In genomic region chr9:42474244-42474643, GRCm38 (mm10) we compare ENCODE assay signal across 28 mouse cellular contexts. TPM values are rescaled to one million over a fixed set of nuclear protein-coding genes. Genes with fewer than 3 reads are reported as not detected.
A peak's percentile ranks its signal among the peaks of the same experiment; 100 is the strongest.
DNase-seq lines count a peak whose midpoint lies in the region; ATAC-seq and TF ChIP-seq lines count a peak whose summit lies in the region.
"Had no signal": no experiment of that assay in that cellular context is flagged by ENCODE, and none has a peak within 500 bp of the region (broad histone marks: within the 10 kb centered on the region; RNA-seq: fewer than 3 reads in every experiment).

No protein-coding gene starts in this region.

- no peak; the same call in 1 of the 2 replicates for ATAC-seq in liver, embryonic 11.5 days (replicated peaks; ENCODE audit: low FRiP score)
- peak; percentile 12; the same call in 1 of the 2 replicates for ATAC-seq in liver, embryonic 14.5 days (ENCODE audit: insufficient read depth)
- ATAC-seq in liver, postnatal 0 days, result no peak; the same call in 1 of the 2 replicates
- ATAC-seq: forebrain, embryonic 13.5 days; forebrain, embryonic 16.5 days; hindbrain, postnatal 0 days; Patski had no signal

- H3K27me3 ChIP-seq in liver, embryonic 11.5 days (replicated peaks; ENCODE audit: control insufficient read depth, insufficient read depth, low read length), result no peaks in the 10 kb centered on the region
- no peaks in the 10 kb centered on the region for H3K27me3 ChIP-seq in liver, embryonic 14.5 days (ENCODE audit: control insufficient read depth, insufficient read depth, low read length)
- no peaks in the 10 kb centered on the region for H3K27me3 ChIP-seq in liver, postnatal 0 days (ENCODE audit: insufficient read depth, low read length)

- H3K4me3 ChIP-seq in liver, embryonic 11.5 days (ENCODE audit: low read depth, low read length), result no peak overlapping the region
- no peak overlapping the region for H3K4me3 ChIP-seq in liver, embryonic 14.5 days (ENCODE audit: insufficient read depth in 1 of 2, low read depth in 2 of 2, low read length in 2 of 2)
- H3K4me3 ChIP-seq in liver, postnatal 0 days (ENCODE audit: low read depth, low read length), result no peak overlapping the region
- H3K4me3 ChIP-seq: forebrain, embryonic 10.5 days; forebrain, embryonic 13.5 days; heart, embryonic 10.5 days; heart, embryonic 13.5 days had no signal

- no peak overlapping the region; the same call in 1 of the 2 replicates for H3K4me2 ChIP-seq in liver, embryonic 11.5 days
- H3K4me2 ChIP-seq in liver, embryonic 14.5 days (ENCODE audit: low read depth), result no peak overlapping the region
- no peak overlapping the region for H3K4me2 ChIP-seq in liver, postnatal 0 days (ENCODE audit: low read depth, low read length)
- H3K4me2 ChIP-seq: forebrain, embryonic 13.5 days; heart, embryonic 13.5 days; hindbrain, embryonic 14.5 days had no signal

- peaks cover 10% of the 10 kb centered on the region for H3K4me1 ChIP-seq in liver, embryonic 11.5 days (replicated peaks; ENCODE audit: control insufficient read depth, insufficient read depth, low read length)
- H3K4me1 ChIP-seq in liver, embryonic 14.5 days (replicated peaks; ENCODE audit: control insufficient read depth in 2 of 2, insufficient read depth in 2 of 2, low read length in 1 of 2), result peaks cover 21 to 26% of the 10 kb centered on the region in 2 experiments
- peaks cover 20% of the 10 kb centered on the region for H3K4me1 ChIP-seq in liver, postnatal 0 days (ENCODE audit: insufficient read depth)

- H3K9me3 ChIP-seq in liver, embryonic 11.5 days (ENCODE audit: control insufficient read depth, low read length), result no peaks in the 10 kb centered on the region
- no peaks in the 10 kb centered on the region for H3K9me3 ChIP-seq in liver, embryonic 14.5 days (ENCODE audit: control insufficient read depth, low read length)
- H3K9me3 ChIP-seq in liver, postnatal 0 days (ENCODE audit: low read length), result no peaks in the 10 kb centered on the region
- H3K9me3 ChIP-seq: forebrain, embryonic 10.5 days; forebrain, embryonic 13.5 days; heart, embryonic 10.5 days; heart, embryonic 13.5 days had no signal

- no peak for TF ChIP-seq CTCF in liver, embryonic 14.5 days (IDR thresholded peaks at IDR 0.05; ENCODE audit: low read depth)
- no peak for TF ChIP-seq CTCF in liver, postnatal 0 days (IDR thresholded peaks at IDR 0.05; ENCODE audit: low read depth)

- WGBS in liver, embryonic 11.5 days, result 37% methylated on average over 8 of the region's 8 CpGs
- WGBS in liver, embryonic 14.5 days (ENCODE audit: insufficient replicate concordance), result 11% methylated on average over 8 of the region's 8 CpGs
- 47% methylated on average over 8 of the region's 8 CpGs for WGBS in liver, postnatal 0 days (ENCODE audit: insufficient replicate concordance)

- no peaks in the 10 kb centered on the region for H3K36me3 ChIP-seq in liver, embryonic 11.5 days (ENCODE audit: control insufficient read depth, insufficient read depth, low read length)
- H3K36me3 ChIP-seq in liver, embryonic 14.5 days (replicated peaks; ENCODE audit: control insufficient read depth, insufficient read depth, low read depth), result no peaks in the 10 kb centered on the region
- H3K36me3 ChIP-seq in liver, postnatal 0 days (replicated peaks; ENCODE audit: insufficient read depth, low read length), result peaks cover 7% of the 10 kb centered on the region; the same call in 1 of the 2 replicates
- H3K36me3 ChIP-seq: forebrain, embryonic 10.5 days; heart, embryonic 10.5 days had no signal

- TF ChIP-seq EP300 in liver, embryonic 14.5 days (IDR thresholded peaks at IDR 0.05; ENCODE audit: low read depth), result peak; percentile 47; the same call in 1 of the 2 replicates
- peak; percentile 63; the same call in 1 of the 2 replicates for TF ChIP-seq EP300 in liver, postnatal 0 days (IDR thresholded peaks at IDR 0.05; ENCODE audit: low read depth)

- no peak overlapping the region for H3K27ac ChIP-seq in liver, embryonic 11.5 days (ENCODE audit: low read depth, low read length)
- H3K27ac ChIP-seq in liver, embryonic 14.5 days, result no peak overlapping the region
- H3K27ac ChIP-seq in liver, postnatal 0 days (ENCODE audit: low read depth), result no peak overlapping the region
- H3K27ac ChIP-seq: forebrain, embryonic 10.5 days; forebrain, embryonic 13.5 days; heart, embryonic 10.5 days; heart, embryonic 13.5 days; hindbrain, postnatal 0 days had no signal

- DNase-seq in liver, embryonic 11.5 days (ENCODE audit: low spot score), result peak; percentile 28
- no peak for DNase-seq in liver
- DNase-seq in liver, embryonic 14.5 days (ENCODE audit: low read depth in 3 of 3, low spot score in 3 of 3), result no peak
- DNase-seq in liver, postnatal 0 days, result no peak
- no peak for DNase-seq in adipocyte (ENCODE audit: low spot score)
- no peak for DNase-seq in heart, adult 9 months (ENCODE audit: low spot score in 2 of 2)
- DNase-seq in ovary, postnatal 14 days (ENCODE audit: low spot score), result no peak
- no peak for DNase-seq in kidney, adult 9 months
- DNase-seq: adrenal gland, adult 2 months; adrenal gland, postnatal 14 days; cerebellum, adult 11 months; cerebellum, adult 2 months; cerebellum, adult 9-11 months; cerebellum, postnatal 25 days; embryo, embryonic 11 days; gastrocnemius, postnatal 10 days; gastrocnemius, postnatal 36 days; heart, adult 11 months; heart, postnatal 14 days; heart, postnatal 4 days had no signal

- H3K9ac ChIP-seq in liver, embryonic 11.5 days (ENCODE audit: low read depth, low read length), result no peak overlapping the region
- no peak overlapping the region for H3K9ac ChIP-seq in liver, embryonic 14.5 days (replicated peaks)
- H3K9ac ChIP-seq in liver, postnatal 0 days (replicated peaks), result no peak overlapping the region
- H3K9ac ChIP-seq: forebrain, embryonic 13.5 days; heart, embryonic 13.5 days; hindbrain, embryonic 14.5 days had no signal

RNA-seq across cellular contexts. Expression of gene Tbcel, which starts 33.4 kb away (rescaled TPM):
- polyA plus RNA-seq in liver, embryonic 11.5 days (2014; fragmentation: Nextera tagmentation; extraction: Ambion mirVana), result 6.4 TPM in 2 replicates
- polyA plus RNA-seq in liver, embryonic 14.5 days (2012; rRNA removed), result 16.7 and 19.7 TPM in 2 replicates
- polyA plus RNA-seq in liver, embryonic 14.5 days (2014; fragmentation: Nextera tagmentation; extraction: Ambion mirVana), result 11.3 and 12.1 TPM in 2 replicates
- polyA plus RNA-seq in liver, postnatal 0 days (2015; fragmentation: Nextera tagmentation; extraction: Ambion mirVana), result 7.0 and 7.6 TPM in 2 replicates
